Mouse (Mus musculus): ENCODE data around the gene Gm17657.

- TF ChIP-seq CTCF (conservative IDR thresholded peaks at IDR 0.05; ENCODE audit: low read length) (no peak), NANOG (IDR thresholded peaks at IDR 0.05; ENCODE audit: borderline replicate concordance, low read length) (no peak)
Measured at GRCm38 (mm10) chr17:29485336-29486233, 63.9 kb downstream of the Gm17657 start.

All from E14TG2a.4 (cell line).